Mouse (Mus musculus) heart, postnatal 14 days (tissue): ENCODE measurements around the gene Lipc. TPM values are rescaled to one million over a fixed set of nuclear protein-coding genes. Genes with fewer than 3 reads are reported as not detected.

Source experiments
- DNase-seq, 2 experiments: peaks; one replicate each; pipeline ENCODE4 v3.0.0; 2021 to 2022
- intact Hi-C: fragments of 180-260 bp; cut with DNase I; formaldehyde crosslinking; loops from one replicate; pipeline ENCODE4 v1.15.1; 2025
- long read RNA-seq, 2 experiments: library from polyadenylated mRNA; stranded (forward); transcript quantifications; one replicate each; pipeline ENCODE4 v2.0.0; 2021
- total RNA-seq, 2 experiments: library from RNA; stranded (reverse); gene quantifications; 2 replicates each; pipeline ENCODE4 v1.2.3; 2021

The Lipc gene
- under 1 TPM in 1 of 2 experiments, not detected in 1; 0.36 TPM for total RNA-seq
- long read RNA-seq, experiment 1, result 0 reads
- long read RNA-seq, experiment 2, result 0 reads

DNA sequence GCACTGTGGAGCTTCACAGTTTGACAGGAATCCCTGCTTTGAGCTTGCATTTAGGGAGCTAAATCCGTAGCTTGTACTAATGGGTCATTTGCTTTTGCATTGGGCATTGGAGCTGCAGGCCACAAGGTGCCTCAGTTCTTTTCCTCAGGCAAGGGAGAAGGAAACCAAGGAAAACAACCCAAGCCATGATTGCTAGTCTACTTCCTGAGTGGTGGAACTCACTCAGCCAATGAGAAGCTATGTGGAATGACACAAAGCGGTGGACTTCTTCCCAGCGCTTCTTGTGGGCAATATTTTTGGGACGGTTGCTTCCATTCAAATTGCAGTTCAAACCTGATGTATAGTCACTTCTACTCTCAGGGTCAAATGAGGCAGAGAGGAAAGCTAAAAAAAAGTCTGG, at the start of gene Lipc:
Gene Lipc (minus strand): TSS at position 101 of the 400 bp plus-strand sequence.
- no peak for DNase-seq
- intact Hi-C loops, result no loop called here

DNA sequence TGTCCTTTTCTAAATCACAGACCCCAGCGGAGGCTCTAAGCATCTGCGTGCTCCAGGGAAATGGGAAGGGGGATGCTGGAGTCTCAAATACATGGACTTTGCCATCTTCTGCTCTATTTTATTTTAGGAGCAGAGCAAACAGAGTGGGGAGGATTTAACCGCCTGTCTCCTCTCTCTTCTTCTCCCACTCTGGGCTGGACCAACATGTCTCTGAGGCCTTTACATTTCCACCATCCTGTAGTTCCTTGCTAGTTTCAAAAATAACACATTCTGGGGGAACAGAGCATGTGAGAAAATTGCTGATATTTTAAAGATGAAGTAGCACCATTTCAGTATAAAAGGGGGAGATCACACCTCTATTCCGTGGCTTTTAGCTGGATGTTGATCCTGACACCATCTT, 47.1 kb upstream of the Lipc start:
- intact Hi-C loops, result no loop called here
- DNase-seq, result no peak

DNA sequence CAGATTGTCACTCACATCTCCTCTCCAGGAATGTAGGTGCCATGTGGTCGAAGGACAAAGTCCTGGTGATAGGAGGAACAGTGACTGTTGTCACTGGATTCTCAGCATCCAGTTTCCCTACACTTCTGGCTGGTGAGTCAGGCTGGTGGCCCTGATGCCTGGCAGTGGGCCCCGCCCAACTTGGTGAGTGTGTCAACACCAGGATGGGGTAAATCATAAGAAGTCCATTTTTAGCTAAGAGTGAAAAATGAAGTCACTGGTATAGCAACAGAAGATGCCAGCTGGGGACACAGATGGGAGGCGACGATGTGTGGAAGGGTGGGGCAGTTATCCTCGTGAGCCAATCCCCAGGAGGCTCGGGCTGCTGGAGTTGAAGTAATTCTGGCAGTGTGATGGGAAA, 46.7 kb upstream of the Lipc start:
- intact Hi-C loops, result no loop called here
- DNase-seq, result no peak

DNA sequence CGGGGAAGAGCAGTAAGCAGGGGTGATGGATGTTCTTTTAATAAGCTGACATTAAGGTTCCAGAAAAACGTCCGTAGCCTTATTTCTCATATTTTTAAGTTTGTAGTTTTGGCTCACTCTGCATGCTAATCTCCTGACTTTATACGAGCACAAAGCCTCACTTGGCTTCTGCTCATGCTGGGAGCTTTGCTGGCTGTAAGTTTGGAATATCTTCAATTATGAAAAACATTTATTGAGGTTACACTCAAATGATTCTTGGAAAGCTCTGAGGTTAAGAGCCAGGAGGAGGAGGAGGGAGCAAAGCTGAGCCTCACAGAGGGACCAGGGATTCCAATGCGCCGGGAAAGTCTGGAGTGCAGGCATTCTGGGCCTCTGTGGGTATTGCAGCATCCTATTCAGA, 41.3 kb upstream of the Lipc start:
- DNase-seq, result no peak
- intact Hi-C loops, result no loop called here

DNA sequence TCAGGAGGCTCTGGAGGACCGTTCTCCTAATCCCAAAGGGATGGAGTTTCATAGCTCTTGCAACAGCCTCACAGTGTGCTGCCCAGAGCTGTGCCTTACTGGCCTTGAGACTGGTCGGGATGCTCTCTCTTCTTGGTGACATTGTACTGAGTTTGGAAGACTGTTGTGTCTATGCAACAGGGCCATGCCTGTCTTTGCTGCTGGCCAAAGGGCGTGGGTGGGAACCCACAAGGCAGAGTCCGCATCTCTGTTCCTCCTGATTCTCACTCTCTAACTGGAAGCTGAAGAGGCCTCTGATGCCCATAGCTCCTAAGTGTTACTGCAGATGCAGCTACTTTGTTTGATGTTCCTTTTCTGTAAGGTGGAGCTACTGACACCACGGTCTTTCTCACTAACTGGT, 39.4 kb upstream of the Lipc start:
- no peak for DNase-seq
- intact Hi-C loops, result no loop called here

DNA sequence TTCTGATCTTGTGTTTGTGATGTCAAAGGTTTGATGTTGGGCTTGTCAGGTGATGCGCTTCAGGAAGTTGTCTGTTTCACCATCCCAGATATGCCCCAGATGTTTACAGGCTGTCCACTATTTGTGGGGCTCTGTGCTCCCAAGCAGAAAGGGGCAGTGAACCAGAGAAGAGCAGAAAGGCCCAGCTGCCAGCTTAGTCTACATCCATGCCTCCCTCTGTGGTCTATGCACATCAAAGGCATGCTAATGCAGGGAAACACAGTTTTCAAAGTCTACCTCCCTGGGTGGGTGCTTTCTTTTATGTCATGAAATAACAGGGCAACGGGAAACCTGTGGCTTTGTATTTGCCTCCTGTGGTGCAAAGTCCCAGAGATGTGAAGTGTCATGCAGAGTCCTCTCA, 35.2 kb upstream of the Lipc start:
- intact Hi-C loops, result no loop called here
- DNase-seq, result no peak

DNA sequence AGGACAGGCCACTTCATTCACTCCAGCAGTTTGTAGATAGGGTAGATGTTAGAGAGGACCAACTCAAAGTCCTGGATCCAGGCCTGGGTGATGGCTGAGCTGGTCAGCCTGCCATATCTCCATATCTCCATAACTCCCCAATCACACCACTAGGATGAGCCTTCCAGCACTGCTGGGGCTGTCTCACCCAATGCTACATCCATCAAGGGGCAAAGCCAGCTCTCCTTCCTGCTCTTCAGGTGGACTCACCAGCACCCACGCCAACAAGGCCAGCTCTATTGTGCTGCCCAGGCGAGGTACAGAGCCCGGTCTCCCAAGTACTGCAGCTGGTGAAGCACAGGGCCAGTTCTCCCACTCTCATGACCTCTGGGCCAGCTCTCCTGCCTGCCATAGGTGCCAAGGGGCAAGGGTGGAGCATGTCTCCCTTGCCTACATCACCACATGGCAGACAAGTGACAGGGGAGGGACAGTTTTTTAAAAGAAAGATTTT, 31.0 kb upstream of the Lipc start:
- DNase-seq, result no peak
- intact Hi-C loops, result loop anchor here (5.0 kb wide), 1 partner anchor 44 kb away; no protein-coding TSS in a partner anchor

DNA sequence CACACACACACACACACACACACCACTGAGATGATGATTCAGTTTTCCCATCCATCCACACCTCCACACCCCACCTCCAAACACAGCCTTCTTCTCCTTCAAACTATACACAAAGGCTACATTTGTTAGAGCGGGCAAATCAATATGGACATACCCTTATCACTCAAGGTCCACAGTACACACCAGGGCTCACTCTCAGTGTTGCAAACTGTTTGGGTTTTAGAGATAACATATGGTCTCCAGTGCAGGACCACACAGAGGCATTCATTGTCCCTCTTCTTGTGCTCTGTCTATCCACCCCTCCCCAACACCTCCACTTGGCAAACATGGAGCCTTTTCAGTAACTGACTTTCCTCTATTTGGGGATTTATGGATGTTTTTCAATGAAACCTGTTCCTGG, 29.7 kb upstream of the Lipc start:
- intact Hi-C loops, result loop anchor here (5.0 kb wide), 1 partner anchor 46 kb away; no protein-coding TSS in a partner anchor
- no peak for DNase-seq

DNA sequence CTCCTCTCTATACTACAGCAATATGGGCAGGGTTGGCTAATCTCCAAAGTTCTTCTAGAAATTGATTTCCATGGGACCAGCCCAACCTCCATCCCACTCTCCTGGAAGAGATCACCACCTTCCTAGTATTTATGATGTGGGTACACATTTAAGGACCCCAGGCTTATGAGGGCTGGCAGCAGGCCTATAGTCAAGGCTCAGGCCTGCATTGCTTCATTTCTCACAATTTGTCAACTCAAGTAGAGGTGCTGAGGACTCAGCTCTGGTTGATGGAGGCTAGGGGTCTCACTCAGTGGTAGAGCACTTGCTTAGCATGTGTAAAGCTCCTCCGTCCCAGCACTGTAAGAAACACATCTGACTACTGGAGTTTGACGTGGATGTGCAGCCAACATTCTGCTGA, 27.6 kb upstream of the Lipc start:
- intact Hi-C loops, result loop anchor here (5.0 kb wide), 2 partner anchors 48 to 93 kb away; no protein-coding TSS in a partner anchor
- DNase-seq, result no peak

DNA sequence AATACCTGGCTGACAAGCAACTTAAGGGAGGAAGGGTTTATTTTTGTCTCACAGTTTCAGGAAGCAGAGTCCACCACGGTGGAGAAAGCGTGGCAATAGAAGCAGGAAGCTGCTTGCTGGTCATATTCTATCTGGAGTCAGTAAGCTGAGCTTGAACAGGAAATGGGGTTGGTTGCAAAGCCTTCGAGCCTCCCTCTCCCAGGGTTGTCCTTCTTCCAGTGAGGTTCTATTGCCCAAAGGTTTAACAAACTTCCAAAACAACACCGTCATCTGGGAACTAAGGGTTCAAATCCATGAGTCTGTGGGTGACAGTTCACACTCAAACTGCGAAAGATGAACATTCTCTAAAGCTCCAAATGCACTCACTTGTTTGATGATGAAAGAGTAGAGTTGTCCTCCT, 27.1 kb upstream of the Lipc start:
- DNase-seq, result no peak
- intact Hi-C loops, result loop anchor here (5.0 kb wide), 1 partner anchor 93 kb away; no protein-coding TSS in a partner anchor

DNA sequence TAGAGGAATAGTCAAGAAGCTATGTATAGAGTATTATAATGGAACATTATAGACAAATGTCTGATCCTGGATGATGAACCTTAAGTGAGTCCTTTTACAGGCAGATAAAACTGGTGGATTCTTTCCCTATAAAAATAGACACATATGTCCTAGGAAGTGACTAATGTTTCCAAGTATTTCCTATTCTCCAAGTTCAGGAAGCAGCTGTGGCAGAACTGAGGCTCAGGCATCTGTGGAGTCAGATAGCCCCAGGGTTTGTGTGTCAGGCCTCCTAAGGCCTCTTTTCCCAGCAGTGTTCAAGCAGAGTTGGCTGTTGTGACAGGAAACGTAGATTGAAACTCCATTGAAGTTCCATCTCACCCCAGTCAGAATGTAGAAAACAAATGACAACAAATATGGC, 25.4 kb upstream of the Lipc start:
- intact Hi-C loops, result loop anchor here (5.0 kb wide), 1 partner anchor 95 kb away; no protein-coding TSS in a partner anchor
- DNase-seq, result peak; percentile 18 to 21

DNA sequence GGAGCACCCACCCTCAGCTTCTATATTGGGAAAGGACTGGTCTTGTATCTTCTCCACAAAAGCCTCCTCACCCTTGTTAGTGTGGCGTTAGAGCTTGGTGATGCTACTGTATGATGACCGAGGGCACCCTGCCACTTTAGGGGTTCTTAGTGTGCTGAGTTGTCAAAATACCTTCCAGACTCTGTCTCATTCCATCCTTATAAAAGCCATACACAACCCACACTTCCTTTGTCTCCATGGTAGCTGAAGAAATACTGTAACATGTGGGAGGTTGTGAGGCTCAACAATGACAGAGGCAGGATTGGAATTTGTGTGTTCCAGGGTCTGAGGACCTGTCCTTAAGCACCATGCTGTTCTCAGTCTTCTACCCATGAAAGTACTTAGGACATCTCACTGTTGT, 23.9 kb upstream of the Lipc start:
- intact Hi-C loops, result loop anchor here (5.0 kb wide), 1 partner anchor 96 kb away; no protein-coding TSS in a partner anchor

DNA sequence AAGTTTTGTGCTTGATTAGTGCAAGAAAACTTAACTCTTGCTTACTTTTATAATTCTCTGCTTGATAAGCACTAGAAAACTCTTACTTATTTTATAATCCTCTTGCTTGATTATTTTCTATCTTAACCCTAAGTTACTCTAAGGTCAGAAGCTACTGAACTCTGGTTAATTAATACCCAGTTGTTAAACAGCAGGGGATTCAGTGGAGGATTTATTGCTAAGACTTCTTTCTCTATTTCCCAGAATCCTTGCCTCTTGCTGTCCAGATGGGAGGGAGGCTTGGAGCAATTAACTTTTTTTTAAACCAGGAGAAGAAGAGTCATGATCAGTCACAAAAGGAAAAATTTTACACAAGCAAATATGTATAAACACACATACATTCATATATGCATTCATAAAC, 21.3 kb upstream of the Lipc start:
- DNase-seq, result no peak
- intact Hi-C loops, result no loop called here

More for the DNA sequence above, 23.9 kb upstream of the Lipc start:
- DNase-seq, result no peak

DNA sequence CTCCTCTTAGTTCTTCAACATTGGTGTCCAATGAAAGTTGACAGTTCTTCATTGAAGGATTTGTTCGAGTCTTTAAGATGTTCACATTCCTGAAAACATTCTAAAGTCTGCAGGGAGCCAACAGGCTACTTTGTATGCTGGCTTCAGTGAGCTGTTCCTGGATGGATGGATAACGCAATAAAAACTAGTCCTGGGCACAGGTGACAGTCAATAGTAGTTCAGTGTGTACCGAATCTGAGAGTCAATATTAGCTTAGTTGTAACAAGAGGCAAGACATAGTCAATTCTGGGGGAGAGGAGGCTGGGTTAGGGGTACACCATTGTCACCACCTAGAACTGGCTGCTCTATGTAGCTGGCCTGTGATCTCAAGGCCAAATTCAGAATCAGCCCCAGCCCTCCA, 17.2 kb upstream of the Lipc start:
- no peak for DNase-seq
- intact Hi-C loops, result no loop called here

DNA sequence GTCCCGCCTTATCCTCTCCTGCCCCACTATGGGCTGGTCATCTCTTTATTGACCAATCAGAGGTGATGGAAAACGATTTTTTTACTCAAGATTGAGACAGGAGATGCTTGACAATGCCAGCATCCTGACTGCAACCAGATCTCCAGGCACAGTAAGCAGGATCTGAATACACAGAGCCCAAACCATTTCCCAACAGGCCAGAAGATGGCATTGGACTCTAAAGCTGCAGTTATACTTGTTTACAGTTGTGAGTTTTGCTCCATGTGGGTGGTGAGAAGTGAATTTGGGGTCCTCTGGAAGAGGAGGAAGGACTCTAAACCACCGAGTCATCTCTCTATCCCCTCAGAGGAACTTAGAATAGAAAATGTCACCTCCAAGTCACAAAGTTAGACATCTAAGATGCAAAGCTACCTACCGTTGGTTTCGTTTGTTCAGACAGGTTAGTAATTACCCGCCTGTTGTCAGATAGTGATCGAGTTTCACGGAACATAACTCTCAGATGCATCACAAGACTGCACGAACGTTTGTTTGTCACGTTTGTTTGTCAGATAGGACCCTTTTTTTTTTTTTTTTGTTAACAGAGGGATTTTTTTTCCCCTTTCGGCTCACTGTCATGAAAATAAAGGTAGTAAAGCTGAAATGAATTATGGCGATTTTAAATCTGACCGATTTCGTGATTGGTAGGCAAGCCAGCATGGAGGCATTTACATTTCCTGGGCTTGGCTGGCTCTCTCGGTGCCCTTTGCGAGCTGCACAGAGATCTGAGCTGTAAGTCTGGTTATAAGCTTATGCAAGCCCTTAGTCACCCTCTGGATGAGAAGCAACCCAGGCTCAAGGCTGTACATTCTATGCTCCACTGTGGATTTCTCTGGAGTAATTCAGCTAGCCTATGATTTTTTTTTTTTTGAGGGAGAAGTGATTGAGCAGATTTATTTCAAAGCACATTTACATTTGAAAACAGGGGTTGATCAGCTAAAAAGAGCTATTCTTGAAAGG, 14.3 kb upstream of the Lipc start:
- intact Hi-C loops, result no loop called here
- DNase-seq, result no peak

DNA sequence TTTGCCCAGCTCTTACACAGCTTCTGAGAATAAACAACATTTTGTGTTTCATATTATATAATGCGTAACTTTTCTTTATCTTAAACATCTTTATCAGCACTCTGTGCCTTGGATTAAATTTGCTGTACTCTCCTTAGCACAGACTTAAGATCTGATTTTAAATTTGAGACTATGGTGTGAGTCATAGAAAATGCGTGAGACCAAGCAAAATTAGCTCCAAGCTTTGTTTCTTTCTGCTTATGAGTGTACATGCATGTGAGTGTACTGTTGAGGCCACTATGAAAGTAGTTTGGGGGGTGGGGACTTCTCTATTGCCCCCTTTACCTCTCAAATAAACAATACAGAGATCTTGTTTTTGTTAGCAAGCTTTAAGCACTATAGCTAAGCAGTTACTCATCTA, 13.4 kb upstream of the Lipc start:
- no peak for DNase-seq
- intact Hi-C loops, result no loop called here

DNA sequence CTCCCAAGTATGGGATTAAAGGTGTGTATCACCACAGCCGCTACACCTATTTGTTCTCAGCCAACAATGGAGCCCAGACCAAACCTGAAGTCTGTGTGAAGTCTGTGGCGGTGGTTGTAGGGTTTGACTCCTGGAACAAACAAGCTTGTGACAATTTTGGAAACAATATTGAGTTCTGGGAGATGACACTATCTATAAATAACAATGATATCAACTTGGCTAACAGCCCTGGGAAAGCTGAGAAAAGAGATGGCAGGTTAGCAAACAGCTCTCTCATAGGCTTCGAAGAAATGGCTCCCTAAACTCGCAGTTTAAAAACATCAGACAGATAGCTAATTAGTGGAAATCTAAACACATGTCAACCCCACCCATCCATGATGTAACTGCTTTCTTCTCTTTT, 13.0 kb upstream of the Lipc start:
- DNase-seq, result no peak
- intact Hi-C loops, result no loop called here

DNA sequence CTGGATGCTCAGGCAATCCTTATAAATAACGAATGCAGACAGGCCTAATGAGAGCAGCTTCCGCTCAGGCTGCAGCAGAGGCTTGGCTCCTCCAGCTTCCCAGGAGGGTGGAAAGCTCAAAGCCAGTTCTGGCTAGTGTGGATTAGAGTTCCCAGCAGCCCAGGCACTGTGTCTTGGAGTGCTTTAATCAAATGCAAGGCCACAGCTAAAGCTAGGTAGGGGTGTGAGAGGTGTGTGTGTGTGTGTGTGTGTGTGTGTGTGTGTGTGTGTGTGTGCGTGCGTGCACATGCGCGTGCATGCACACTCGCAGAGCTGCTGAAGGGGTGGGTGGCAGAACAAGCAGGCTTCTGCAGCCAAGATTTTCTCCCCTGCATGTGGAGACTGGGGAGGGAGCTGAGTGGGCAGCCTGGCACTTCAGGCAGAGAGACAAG, 11.4 kb upstream of the Lipc start:
- DNase-seq, result no peak

DNA sequence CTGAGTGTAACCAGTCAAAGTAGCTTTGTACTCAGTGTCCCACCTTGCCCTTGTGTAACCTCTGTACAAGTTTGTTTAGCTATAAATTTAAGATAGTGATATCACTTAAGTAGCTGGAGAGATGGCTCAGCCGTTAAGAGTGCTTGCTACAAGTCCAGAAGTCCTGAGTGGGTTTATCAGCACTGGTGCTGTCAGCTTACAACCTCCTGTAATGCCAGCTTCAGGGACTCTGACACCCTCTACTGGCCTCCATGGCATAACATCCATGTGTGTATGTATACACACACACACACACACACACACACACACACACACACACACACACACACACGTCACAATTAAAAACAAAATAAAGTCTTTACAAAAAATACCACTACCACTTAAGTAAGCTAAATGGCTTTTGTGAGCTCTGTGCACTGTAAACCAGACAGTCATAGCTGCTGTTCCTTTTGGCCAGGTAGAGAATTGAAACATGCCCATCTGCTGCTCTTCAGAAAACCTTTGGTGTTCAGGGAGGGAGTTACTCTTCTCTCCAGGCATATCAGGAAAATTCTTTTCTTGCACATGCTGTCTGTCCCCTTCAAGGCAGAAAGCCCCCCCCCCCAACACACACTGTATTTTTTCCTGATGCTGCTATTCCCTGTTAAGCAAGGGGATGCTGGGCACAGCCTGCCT, 10.9 kb upstream of the Lipc start:
- no peak for DNase-seq
- intact Hi-C loops, result no loop called here

More for the DNA sequence above, 11.4 kb upstream of the Lipc start:
- intact Hi-C loops, result no loop called here

DNA sequence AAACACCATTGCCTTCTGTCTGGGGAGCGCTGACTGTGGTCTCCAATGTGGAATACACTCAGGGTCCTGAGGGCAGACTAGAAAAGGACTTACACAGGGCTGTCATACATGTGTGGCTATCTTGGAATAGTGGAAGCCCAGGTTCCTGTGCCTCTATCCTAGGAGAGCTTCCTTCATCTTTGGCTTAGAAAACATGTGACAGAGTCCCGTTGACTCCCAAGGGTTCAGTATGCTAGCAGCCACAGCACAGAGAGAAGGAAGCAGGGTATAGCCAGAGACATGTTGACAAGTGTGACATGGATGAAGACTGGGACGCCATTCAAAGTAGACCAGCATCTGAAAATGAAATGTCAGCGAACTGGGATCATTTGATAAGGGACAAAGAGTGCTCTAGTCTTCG, 8.3 kb upstream of the Lipc start:
- no peak for DNase-seq
- intact Hi-C loops, result no loop called here

DNA sequence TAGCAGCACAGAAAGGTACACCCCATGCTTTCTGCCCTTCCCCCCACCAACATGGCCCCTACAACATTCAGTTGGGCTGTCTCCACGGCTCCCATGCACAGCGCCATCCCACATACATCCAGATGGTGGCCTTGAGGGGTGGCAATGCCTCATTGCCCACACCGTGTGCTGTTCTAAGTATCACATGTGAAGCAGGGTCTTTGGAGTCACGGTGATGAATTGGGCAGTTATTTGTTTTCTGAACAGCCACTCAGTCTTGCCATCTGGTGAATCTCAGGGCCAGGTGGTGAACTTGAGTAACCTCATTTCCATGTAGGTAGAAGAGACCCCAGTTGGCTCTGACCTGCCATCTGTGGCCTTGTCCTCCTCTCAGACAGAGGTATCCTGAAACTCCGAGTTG, 7.8 kb upstream of the Lipc start:
- DNase-seq, result no peak
- intact Hi-C loops, result no loop called here
